Mouse (Mus musculus): ENCODE measurements around the gene 4930502E18Rik. TPM values are rescaled to one million over a fixed set of nuclear protein-coding genes. Genes with fewer than 3 reads are reported as not detected.
"Not testable (repeated sequence)": the region's sequence is repeated elsewhere in the genome, so short reads cannot be mapped to it uniquely, and the experiment has no call there.

4930502E18Rik gene
- total RNA-seq (2012; rRNA removed): not detected in 2 replicates
- total RNA-seq (2014; rRNA removed): 0.26 TPM in 1 of 2 replicates, not detected in the other
- not detected in 2 replicates for polyA plus RNA-seq (2012; ENCODE audit: insufficient read length, low read depth)

- Histone ChIP-seq H3K36me3 (replicated peaks in 1 of 2; ENCODE audit: control insufficient read depth in 1 of 2, insufficient read depth in 1 of 2, low read length in 1 of 2) (no peaks in the 10 kb centered on the region), H3K4me2 (ENCODE audit: insufficient read depth, low read depth, poor library complexity, severe bottlenecking) (no peak within 1 kb of the TSS), H3K9me3 (replicated peaks; ENCODE audit: low read length) (no peaks in the 10 kb centered on the region), H3K4me3 (replicated peaks in 1 of 3; ENCODE audit: low read depth in 2 of 3, low read length in 2 of 3, poor library complexity in 1 of 3) (no peak within 1 kb of the TSS), H3K79me2 (replicated peaks; ENCODE audit: control insufficient read depth, extremely low read depth, insufficient read depth, poor library complexity, severe bottlenecking) (no peaks in the 10 kb centered on the region), H3K9ac (ENCODE audit: insufficient read depth, low read depth) (no peak within 1 kb of the TSS), H3K27me3 (replicated peaks) (no peaks in the 10 kb centered on the region), H3K27ac (ENCODE audit: insufficient read depth, low read depth) (no peak within 1 kb of the TSS), H3K4me1 (ENCODE audit: control insufficient read depth in 1 of 2, insufficient read depth in 2 of 2) (no peaks in the 10 kb centered on the region)
- no peak for TF ChIP-seq JUND (conservative IDR thresholded peaks at IDR 0.05; ENCODE audit: low read depth, low read length)
- no peak for TF ChIP-seq ZKSCAN1 (IDR thresholded peaks at IDR 0.05; ENCODE audit: borderline replicate concordance, low read depth, low read length)
- no peak for TF ChIP-seq ZNF384 (IDR thresholded peaks at IDR 0.05; ENCODE audit: low read depth, low read length)
- TF ChIP-seq NRF1 (IDR thresholded peaks at IDR 0.05; ENCODE audit: low read depth, low read length): no peak
- TF ChIP-seq CHD1 (IDR thresholded peaks at IDR 0.05; ENCODE audit: low read depth, low read length): no peak
- TF ChIP-seq MEF2A (IDR thresholded peaks at IDR 0.05; ENCODE audit: borderline replicate concordance, low read depth, low read length): no peak
- no peak for TF ChIP-seq CHD2 (IDR thresholded peaks at IDR 0.05; ENCODE audit: low read length)
- no peak for TF ChIP-seq GABPA (IDR thresholded peaks at IDR 0.05; ENCODE audit: insufficient replicate concordance, low read depth, low read length)
- no peak for TF ChIP-seq CTCF (conservative IDR thresholded peaks at IDR 0.05 in 1 of 2, IDR thresholded peaks at IDR 0.05 in 1 of 2; ENCODE audit: low read depth in 2 of 2, low read length in 2 of 2)
- no peak for TF ChIP-seq MAZ (IDR thresholded peaks at IDR 0.05; ENCODE audit: low read depth, low read length)
- no peak for TF ChIP-seq HCFC1 (IDR thresholded peaks at IDR 0.05; ENCODE audit: low read depth, low read length)
- no peak for TF ChIP-seq USF2 (conservative IDR thresholded peaks at IDR 0.05; ENCODE audit: low read depth, low read length)
- no peak for TF ChIP-seq PAX5 (IDR thresholded peaks at IDR 0.05; ENCODE audit: low read length)
- TF ChIP-seq JUN (IDR thresholded peaks at IDR 0.05; ENCODE audit: insufficient read depth, low read depth, low read length): no peak
- no peak for TF ChIP-seq KAT2A (IDR thresholded peaks at IDR 0.05; ENCODE audit: insufficient replicate concordance, low read length)
- TF ChIP-seq MAFK (IDR thresholded peaks at IDR 0.05; ENCODE audit: insufficient replicate concordance, low read length): no peak
- DNase-seq (ENCODE audit: extremely low read depth): no peak
- in situ Hi-C loops (cut with MboI; ENCODE audit: low pct_ligation_motif_present, low pct_unique_long_range_greater_than_20kb, low sequenced_read_pairs): no loop called here
- dilution Hi-C loops (cut with MboI; ENCODE audit: extremely low pct_ligation_motif_present, extremely low pct_unique_long_range_greater_than_20kb, low sequenced_read_pairs): no loop called here
These were observed at the start of gene 4930502E18Rik for GRCm38 (mm10) chrX:53724596-53724995. TSS of gene 4930502E18Rik (plus strand) at chrX:53724826.

- dilution Hi-C loops (cut with MboI; ENCODE audit: extremely low pct_ligation_motif_present, extremely low pct_unique_long_range_greater_than_20kb, low sequenced_read_pairs); H3K4me2 ChIP-seq (ENCODE audit: insufficient read depth, low read depth, poor library complexity, severe bottlenecking); DNase-seq (ENCODE audit: extremely low read depth): not testable (repeated sequence)
These were observed 47.7 kb upstream of the 4930502E18Rik start for GRCm38 (mm10) chrX:53676943-53677342.

GRCm38 (mm10) chrX:53682650-53683049 lies 42.0 kb upstream of the 4930502E18Rik start:
- H3K36me3 ChIP-seq (replicated peaks in 1 of 2; ENCODE audit: control insufficient read depth in 1 of 2, insufficient read depth in 1 of 2, low read length in 1 of 2); DNase-seq (ENCODE audit: extremely low read depth); H3K4me2 ChIP-seq (ENCODE audit: insufficient read depth, low read depth, poor library complexity, severe bottlenecking); in situ Hi-C loops (cut with MboI; ENCODE audit: low pct_ligation_motif_present, low pct_unique_long_range_greater_than_20kb, low sequenced_read_pairs); H3K9ac ChIP-seq (ENCODE audit: insufficient read depth, low read depth); H3K4me1 ChIP-seq (ENCODE audit: control insufficient read depth in 1 of 2, insufficient read depth in 2 of 2); H3K27ac ChIP-seq (ENCODE audit: insufficient read depth, low read depth); H3K79me2 ChIP-seq (replicated peaks; ENCODE audit: control insufficient read depth, extremely low read depth, insufficient read depth, poor library complexity, severe bottlenecking); H3K27me3 ChIP-seq (replicated peaks); H3K4me3 ChIP-seq (replicated peaks in 1 of 3; ENCODE audit: low read depth in 2 of 3, low read length in 2 of 3, poor library complexity in 1 of 3); H3K9me3 ChIP-seq (replicated peaks; ENCODE audit: low read length); dilution Hi-C loops (cut with MboI; ENCODE audit: extremely low pct_ligation_motif_present, extremely low pct_unique_long_range_greater_than_20kb, low sequenced_read_pairs): not testable (repeated sequence)

More at GRCm38 (mm10) chrX:53676943-53677342, 47.7 kb upstream of the 4930502E18Rik start:
- H3K79me2 ChIP-seq (replicated peaks; ENCODE audit: control insufficient read depth, extremely low read depth, insufficient read depth, poor library complexity, severe bottlenecking); H3K9me3 ChIP-seq (replicated peaks; ENCODE audit: low read length); H3K4me3 ChIP-seq (replicated peaks in 1 of 3; ENCODE audit: low read depth in 2 of 3, low read length in 2 of 3, poor library complexity in 1 of 3); H3K9ac ChIP-seq (ENCODE audit: insufficient read depth, low read depth); H3K27me3 ChIP-seq (replicated peaks); H3K27ac ChIP-seq (ENCODE audit: insufficient read depth, low read depth); in situ Hi-C loops (cut with MboI; ENCODE audit: low pct_ligation_motif_present, low pct_unique_long_range_greater_than_20kb, low sequenced_read_pairs); H3K36me3 ChIP-seq (replicated peaks in 1 of 2; ENCODE audit: control insufficient read depth in 1 of 2, insufficient read depth in 1 of 2, low read length in 1 of 2); H3K4me1 ChIP-seq (ENCODE audit: control insufficient read depth in 1 of 2, insufficient read depth in 2 of 2): not testable (repeated sequence)
- TF ChIP-seq CTCF (conservative IDR thresholded peaks at IDR 0.05 in 1 of 2, IDR thresholded peaks at IDR 0.05 in 1 of 2; ENCODE audit: low read depth in 2 of 2, low read length in 2 of 2): peak in 1 of 2 experiments; percentile 33; a peak in 2 of 4 replicates
- peak; percentile 20; the same call in 1 of the 2 replicates for TF ChIP-seq SMC3 (IDR thresholded peaks at IDR 0.05; ENCODE audit: low read depth, low read length)

GRCm38 (mm10) chrX:53684676-53685075 lies 40.0 kb upstream of the 4930502E18Rik start:
- in situ Hi-C loops (cut with MboI; ENCODE audit: low pct_ligation_motif_present, low pct_unique_long_range_greater_than_20kb, low sequenced_read_pairs); H3K27ac ChIP-seq (ENCODE audit: insufficient read depth, low read depth); H3K4me1 ChIP-seq (ENCODE audit: control insufficient read depth in 1 of 2, insufficient read depth in 2 of 2); H3K9ac ChIP-seq (ENCODE audit: insufficient read depth, low read depth); H3K4me2 ChIP-seq (ENCODE audit: insufficient read depth, low read depth, poor library complexity, severe bottlenecking); H3K36me3 ChIP-seq (replicated peaks in 1 of 2; ENCODE audit: control insufficient read depth in 1 of 2, insufficient read depth in 1 of 2, low read length in 1 of 2); H3K9me3 ChIP-seq (replicated peaks; ENCODE audit: low read length); H3K27me3 ChIP-seq (replicated peaks); H3K79me2 ChIP-seq (replicated peaks; ENCODE audit: control insufficient read depth, extremely low read depth, insufficient read depth, poor library complexity, severe bottlenecking); dilution Hi-C loops (cut with MboI; ENCODE audit: extremely low pct_ligation_motif_present, extremely low pct_unique_long_range_greater_than_20kb, low sequenced_read_pairs); H3K4me3 ChIP-seq (replicated peaks in 1 of 3; ENCODE audit: low read depth in 2 of 3, low read length in 2 of 3, poor library complexity in 1 of 3); DNase-seq (ENCODE audit: extremely low read depth): not testable (repeated sequence)

All from CH12.LX (cell line).